Mouse (Mus musculus): ENCODE data around the gene Gas2l2.

GRCm38 (mm10) chr11:83472324-83473234 is 43.3 kb upstream of the Gas2l2 start, which contains the start of gene Taf15:
- TF ChIP-seq POLR2A (IDR thresholded peaks at IDR 0.05; ENCODE audit: insufficient read depth, low read depth, low read length) (peak; percentile 95), CTCF (IDR thresholded peaks at IDR 0.05; ENCODE audit: insufficient read depth, low read depth, low read length) (peak; percentile 59)
